Mouse (Mus musculus): ENCODE data around the gene Rgs14.
A peak's percentile ranks its signal among the peaks of the same experiment; 100 is the strongest.

Rgs14 gene

DNA sequence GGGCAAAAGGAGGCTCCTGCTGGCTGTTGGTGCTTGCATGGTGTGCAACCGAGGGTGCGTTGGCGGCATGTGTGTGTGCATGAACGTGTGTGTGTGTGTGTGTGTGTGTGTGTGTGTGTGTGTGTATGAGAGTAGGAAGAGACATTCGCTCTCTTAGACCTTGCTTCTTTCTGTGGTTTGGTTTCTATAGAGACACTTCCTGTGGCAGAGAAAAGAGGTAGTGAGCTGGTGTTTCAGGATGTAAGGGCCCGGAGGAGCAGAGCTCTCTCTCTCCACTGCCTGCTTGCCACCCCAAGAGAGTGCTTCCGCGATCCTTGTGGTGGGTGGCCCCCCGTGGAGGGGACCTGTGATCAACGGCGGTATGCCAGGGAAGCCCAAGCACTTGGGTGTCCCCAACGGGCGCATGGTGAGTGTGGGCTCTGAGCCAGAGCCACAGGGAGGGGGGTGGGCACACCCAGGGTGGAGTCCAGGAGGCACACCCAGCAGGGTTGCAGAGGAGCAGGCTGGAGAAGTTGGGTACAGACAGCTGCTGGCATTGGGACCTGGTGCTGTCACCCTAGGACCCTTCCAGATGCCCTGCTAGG, at the start of gene Rgs14:
Rgs14 (plus strand) TSS at position 202 of the 584 bp plus-strand sequence.
- peak in 1 of 2 experiments; percentile 43 for DNase-seq (ENCODE audit: low spot score in 2 of 2)

DNA sequence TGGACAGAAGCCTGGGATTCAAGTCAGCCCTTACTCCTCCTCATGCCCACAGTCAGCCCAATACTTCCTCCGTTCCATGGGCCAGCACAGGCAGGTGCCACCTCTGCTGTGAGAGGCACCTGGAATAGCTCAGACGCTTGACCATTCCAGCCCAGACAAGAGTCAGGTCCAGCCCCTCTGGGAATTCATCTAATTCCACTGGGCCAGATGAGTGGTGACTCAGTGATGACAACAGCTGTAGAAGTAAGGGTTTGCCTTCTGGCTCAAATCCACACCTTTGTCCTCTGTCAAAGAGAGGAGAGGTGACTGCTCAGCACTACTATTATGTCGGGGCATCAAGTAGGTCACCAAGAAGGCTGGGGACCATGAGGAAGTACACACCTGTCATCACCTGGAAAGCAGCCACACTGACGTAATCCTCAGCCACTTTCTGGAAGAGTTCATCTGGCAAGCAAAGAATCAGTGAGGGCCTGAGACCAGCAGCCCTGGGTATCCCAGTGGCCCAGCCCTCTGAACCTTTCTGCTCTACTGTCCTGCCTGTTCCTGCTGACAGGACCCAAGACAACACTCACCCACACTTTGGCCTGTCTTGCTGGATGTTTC, 49.5 kb upstream of the Rgs14 start, which contains the start of gene Prelid1:
Prelid1 (plus strand) TSS at position 570 of the 603 bp plus-strand sequence.
- no peak for DNase-seq (ENCODE audit: low spot score in 2 of 2)

GRCm38 (mm10) chr13:55321434-55322129, 48.0 kb upstream of the Rgs14 start, which contains the start of gene Rab24:
Gene Rab24 (minus strand): TSS chr13:55321946.
- DNase-seq (ENCODE audit: low spot score in 2 of 2) = peak; percentile 80 to 87

GRCm38 (mm10) chr13:55322130-55322825, 47.3 kb upstream of the Rgs14 start:
- DNase-seq (ENCODE audit: low spot score in 2 of 2) = no peak

DNA sequence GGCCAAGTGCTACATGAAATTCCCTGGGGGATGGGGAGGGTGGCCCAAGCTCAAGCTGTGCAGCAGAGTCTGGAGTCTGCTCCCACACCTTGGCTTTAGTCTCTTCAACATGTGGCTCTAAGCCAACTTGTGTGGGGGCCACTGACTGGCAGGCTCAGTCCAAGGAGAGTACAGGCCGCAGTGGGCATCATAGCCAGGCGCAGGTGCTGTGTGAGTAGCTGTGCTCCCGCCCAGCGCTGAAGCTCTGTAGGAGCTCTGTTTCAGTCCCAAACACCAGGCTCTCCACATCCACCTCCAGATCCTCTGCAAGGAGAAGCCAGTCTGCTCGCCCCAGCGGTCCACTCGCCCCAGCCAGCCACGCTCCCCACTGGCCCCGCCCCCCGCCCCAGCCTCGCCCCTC, 43.9 kb upstream of the Rgs14 start:
- no peak for DNase-seq (ENCODE audit: low spot score in 2 of 2)

GRCm38 (mm10) chr13:55327169-55327568, 42.4 kb upstream of the Rgs14 start:
- no peak for DNase-seq (ENCODE audit: low spot score in 2 of 2)

- peak; percentile 88 to 90 for DNase-seq (ENCODE audit: low spot score in 2 of 2)
These were observed 41.9 kb upstream of the Rgs14 start for GRCm38 (mm10) chr13:55327633-55328032.

GRCm38 (mm10) chr13:55328171-55328570, 41.4 kb upstream of the Rgs14 start:
- DNase-seq (ENCODE audit: low spot score in 2 of 2) = no peak

DNA sequence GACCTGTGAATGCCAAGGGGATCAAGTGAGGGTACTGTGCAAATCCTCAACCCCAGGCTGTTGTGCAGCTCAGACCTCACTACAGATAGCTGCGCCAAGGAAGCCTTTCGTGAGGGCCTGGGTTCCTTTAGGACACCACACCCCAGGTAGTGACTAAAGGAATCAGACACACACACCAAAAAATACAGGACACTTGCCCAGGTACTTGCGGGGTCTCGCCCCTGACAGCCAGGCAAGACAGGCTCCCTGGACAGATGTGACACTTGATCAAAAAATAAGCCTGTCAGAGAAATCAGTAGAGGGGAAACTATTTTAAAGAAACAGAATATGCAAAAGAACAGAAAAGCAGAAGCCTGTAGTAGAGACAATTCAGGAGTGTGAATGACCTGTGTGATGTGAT, 40.9 kb upstream of the Rgs14 start:
- no peak for DNase-seq (ENCODE audit: low spot score in 2 of 2)

DNA sequence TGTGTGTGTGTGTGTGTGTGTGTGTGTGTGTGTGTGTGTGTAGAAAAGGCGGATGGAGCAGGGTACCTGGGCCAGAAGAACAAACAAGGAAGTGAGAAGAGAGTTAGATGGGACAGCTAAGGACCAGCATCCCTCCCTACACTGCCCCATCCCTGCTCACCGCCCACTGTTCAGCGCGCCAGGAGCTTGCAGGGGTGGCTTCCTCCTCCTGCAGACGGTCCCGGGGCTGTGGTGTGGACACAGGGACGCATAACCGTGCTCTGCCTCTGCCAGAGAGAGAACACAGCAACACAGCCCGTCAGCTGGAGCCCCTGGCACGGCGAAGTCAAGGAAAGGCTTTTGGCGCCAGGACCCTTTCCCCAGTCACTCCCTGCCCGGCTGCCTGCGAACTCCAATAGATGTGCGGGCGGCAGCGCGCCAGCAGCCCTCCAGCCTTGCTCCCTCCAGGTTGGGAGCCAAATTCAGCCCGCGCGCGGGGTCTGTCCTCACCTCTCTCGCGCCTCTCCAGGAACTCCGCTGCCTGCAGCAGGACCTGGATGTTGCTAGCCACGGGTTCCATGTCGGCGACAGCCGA, 40.3 kb upstream of the Rgs14 start:
- DNase-seq (ENCODE audit: low spot score in 2 of 2) = no peak

- DNase-seq (ENCODE audit: low spot score in 2 of 2) = peak; percentile 72 to 74
These were observed 39.6 kb upstream of the Rgs14 start, which contains the start of gene Mxd3 for GRCm38 (mm10) chr13:55329683-55330566. Gene Mxd3 (minus strand): TSS chr13:55329823.

DNA sequence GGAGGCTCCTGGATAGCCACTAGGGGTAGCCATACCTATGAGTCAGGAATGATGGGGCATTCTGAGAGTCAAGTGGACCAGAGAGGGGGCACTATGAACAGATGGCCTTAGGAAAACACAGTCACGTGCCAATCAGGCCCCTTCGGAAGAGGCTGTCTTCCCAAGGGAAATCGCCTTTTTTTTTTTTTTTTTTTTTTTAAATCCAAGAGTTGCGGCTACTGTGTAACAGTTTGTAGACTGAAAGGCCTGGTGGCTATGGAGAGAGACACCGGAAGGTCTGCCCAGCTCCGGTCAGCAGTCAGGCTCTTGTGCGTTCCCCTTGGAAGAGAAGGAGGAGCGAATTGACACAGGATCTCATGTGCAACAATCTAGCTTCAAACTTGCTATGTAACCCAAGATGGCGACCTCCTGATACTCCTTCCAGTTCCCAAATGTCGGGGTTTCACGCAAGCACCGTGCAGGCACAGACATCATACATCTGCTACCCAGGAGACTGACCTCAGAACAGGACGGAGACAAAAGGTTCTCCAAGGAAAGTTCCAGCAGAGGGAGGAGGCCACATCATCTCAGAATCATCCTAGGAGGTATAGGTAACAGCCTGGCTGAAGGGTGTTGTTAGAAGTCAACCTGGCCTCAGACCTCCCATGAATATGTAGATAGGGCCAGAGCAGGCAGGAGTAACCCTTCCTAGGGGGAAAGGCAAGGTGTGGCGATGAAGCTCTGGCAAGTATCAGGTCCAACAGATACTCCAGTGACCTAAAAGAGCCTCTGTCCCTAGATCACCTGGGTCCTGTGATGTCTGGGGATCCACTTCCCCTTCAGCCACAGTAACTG, 38.7 kb upstream of the Rgs14 start:
- no peak for DNase-seq (ENCODE audit: low spot score in 2 of 2)

DNA sequence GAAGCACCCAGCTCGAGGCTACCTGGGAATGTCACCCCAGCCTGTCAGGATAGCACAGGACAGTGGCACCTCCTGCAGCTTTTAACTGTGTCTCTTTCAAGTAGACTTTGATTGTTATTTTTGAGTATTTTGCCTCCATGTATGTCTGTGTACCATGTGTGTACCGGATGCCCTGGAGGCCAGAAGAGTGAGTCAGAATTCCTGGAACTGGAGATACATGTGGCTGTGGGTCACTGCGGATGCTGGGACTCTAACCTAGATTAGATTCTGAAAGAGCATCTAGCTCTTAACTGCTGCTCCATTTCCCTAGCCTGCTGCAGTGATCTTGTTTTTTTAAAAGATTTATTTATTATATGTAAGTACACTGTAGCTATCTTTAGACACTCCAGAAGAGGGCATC, 37.2 kb upstream of the Rgs14 start:
- no peak for DNase-seq (ENCODE audit: low spot score in 2 of 2)

- no peak for DNase-seq (ENCODE audit: low spot score in 2 of 2)
These were observed 33.8 kb upstream of the Rgs14 start for GRCm38 (mm10) chr13:55335701-55336100.

DNA sequence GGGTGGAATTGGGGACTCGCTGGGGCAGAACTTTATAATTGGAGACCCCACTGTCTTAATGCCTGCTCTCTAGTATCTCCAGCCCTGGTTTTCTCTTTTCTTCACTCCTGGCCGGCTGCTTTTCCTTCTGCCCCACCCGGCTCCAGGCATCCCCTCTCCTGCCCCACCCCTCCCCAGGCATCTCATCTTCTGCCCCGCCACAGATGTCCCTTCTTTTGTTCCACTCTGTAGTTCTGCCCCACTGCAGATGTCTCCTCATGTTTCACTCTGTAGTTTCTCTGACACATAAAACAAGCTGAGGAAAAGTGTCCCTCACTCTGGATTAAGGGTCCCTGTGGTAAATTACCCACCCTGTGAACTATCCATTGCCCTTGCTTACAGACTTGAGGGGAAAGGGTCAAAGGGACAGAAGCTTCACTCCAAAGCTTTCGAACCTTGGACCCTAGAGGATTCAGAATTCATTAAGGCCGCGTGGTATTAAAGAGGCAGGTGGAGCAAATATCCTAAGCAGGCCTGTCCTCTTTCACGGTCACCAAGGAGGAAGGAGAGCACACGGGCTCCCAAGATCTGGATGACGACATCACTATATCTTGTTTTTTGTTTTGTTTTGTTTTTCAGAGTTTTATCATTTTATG, 32.1 kb upstream of the Rgs14 start:
- DNase-seq (ENCODE audit: low spot score in 2 of 2) = no peak

- DNase-seq (ENCODE audit: low spot score in 2 of 2) = no peak
These were observed 31.1 kb upstream of the Rgs14 start for GRCm38 (mm10) chr13:55338131-55339054.

DNA sequence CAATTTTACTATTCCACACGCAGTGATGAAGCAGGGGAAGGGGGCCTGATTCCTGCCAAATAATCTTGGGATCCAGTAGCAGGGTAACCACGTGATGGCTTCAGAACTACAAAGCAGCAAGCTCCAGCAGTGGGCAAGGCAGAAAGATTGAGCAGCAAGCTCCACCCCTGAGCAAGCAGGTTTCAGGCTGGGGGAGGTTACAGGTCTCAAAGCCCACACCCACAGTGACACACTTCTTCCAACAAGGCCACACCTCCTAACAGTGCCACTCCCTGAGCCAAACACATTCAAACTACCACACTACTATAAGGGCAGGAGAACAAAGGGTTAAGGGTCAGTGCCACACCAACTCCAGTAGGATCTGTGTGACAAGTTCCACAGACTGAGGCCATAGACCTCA, 30.3 kb upstream of the Rgs14 start:
- DNase-seq (ENCODE audit: low spot score in 2 of 2) = no peak

DNA sequence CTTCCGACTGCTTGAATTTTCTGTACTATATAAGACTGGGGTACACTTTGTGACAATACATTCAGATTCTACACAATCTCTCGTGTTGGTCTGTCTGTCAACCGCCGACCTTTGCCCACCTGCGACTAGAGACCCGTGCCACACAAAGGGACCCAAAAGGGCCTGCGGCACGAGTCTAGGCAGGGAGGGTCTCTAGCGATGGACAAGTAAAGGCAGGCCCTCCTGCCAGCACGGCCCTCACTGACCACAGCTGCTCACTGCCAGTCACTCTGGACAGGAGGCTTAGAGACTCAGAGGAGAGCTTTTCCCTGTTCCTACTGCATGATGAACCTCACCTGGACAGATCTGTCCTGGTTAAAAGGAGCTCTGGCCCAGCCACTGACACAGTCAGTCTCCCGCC, 27.1 kb upstream of the Rgs14 start:
- no peak for DNase-seq (ENCODE audit: low spot score in 2 of 2)
